Mouse (Mus musculus): ENCODE data around the gene Moap1.

The Moap1 gene

GRCm38 (mm10) chr12:102740285-102740684, 3.2 kb downstream of the Moap1 start:
- DNase-seq = no peak

GRCm38 (mm10) chr12:102739096-102739495, 4.4 kb downstream of the Moap1 start:
- no peak for DNase-seq

DNA sequence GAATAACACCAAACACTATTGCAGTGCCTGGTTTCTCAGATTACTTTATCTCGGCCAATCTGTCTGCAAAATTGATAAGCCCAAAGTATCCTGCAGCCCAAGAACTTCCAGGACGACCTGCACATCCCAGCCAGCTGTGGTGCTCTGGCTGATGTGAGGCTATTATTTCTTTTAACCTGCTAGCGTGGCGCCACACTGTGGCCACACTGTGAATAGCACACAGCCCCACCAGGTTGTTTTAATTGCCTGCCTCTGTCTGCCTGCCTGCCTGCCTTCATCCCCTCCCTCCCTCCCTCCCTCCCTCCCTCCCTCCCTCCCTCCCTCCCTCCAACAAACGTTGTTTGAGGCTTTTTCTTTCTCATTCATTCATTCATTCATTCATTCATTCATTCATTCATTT, 10.1 kb downstream of the Moap1 start:
- peak; percentile 59 for DNase-seq

DNA sequence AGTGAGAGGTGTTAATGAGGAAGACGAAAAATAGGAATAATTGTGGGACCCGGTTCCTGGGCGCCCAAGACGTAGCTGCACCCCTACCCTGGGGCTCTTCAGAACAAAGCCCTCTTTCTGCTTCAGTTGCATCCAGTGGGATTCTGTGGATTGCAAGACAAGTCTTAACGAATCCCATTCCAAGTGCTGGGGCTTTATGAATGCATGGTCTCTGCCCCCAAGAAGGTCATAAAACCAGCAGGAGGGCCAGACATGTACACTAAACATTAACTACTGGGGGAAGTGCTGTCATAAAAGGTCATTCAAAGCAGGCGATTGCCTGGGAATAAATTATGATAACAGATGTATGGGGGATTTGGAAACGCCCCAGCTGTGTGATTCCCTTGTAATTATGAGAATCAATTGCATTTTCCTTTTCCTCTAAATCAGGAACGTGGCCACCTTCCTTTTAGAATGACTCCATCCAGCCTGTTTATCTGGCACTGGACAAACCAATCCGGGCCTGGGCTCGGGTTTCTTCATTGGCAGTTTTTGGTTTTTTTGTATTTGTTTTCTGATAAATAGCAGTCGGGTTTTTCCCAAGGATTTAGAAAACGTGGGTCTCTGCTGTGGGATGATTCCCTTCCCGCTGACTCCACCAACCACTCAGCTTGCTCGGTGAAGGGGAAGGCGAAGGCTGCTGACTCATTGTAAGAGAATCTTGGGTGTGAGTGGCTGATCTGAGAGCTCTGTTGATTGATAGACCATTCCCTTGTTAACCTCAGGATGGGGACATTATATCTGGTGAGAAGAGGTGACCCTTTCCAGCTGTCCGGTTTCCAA, 12.5 kb downstream of the Moap1 start:
- no peak for DNase-seq

- DNase-seq = peak; percentile 83
Measured at GRCm38 (mm10) chr12:102729855-102730797, 13.3 kb downstream of the Moap1 start.

- DNase-seq = no peak
Measured at GRCm38 (mm10) chr12:102725761-102726175, 17.7 kb downstream of the Moap1 start.

DNA sequence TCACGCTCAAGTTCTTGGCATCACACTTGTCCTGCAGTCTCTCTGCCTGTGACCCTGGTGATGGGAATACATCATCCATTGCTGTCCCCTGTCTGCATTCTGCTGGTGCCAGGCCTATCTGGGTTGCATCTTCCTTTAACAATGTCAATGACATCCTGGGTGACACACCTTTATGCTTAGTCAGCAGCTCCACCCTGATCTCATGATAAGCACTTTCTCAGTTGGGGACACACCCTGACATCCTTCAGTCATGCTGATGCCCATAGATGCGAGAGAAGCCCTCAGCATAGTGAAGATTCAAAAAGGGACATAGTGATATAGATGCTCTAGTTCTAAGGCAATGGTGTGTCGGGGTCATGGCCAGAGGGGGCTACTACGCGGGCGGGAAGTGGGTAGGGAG, 18.3 kb downstream of the Moap1 start:
- no peak for DNase-seq

- no peak for DNase-seq
Measured at GRCm38 (mm10) chr12:102723861-102724260, 19.6 kb downstream of the Moap1 start.

DNA sequence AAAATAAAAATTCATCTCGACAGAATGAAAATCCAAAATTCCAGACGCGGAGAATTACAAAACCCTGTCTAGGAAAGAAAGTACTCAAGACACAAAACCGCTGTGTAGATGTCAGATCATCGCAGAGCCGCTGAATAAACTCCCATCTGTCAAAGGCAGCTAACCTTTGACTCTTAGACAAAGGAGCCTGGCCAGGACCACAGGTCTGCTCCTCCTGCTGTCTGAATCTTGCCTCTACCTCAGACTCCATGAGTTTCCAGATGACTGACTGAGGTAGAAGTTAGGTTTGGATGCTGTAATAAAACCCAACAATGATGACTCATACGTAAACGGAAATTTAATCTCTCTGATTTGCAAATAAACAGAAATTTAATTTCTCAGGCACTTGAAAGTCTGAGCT, 20.5 kb downstream of the Moap1 start:
- no peak for DNase-seq

- DNase-seq = no peak
Measured at GRCm38 (mm10) chr12:102722451-102722850, 21.0 kb downstream of the Moap1 start.

DNA sequence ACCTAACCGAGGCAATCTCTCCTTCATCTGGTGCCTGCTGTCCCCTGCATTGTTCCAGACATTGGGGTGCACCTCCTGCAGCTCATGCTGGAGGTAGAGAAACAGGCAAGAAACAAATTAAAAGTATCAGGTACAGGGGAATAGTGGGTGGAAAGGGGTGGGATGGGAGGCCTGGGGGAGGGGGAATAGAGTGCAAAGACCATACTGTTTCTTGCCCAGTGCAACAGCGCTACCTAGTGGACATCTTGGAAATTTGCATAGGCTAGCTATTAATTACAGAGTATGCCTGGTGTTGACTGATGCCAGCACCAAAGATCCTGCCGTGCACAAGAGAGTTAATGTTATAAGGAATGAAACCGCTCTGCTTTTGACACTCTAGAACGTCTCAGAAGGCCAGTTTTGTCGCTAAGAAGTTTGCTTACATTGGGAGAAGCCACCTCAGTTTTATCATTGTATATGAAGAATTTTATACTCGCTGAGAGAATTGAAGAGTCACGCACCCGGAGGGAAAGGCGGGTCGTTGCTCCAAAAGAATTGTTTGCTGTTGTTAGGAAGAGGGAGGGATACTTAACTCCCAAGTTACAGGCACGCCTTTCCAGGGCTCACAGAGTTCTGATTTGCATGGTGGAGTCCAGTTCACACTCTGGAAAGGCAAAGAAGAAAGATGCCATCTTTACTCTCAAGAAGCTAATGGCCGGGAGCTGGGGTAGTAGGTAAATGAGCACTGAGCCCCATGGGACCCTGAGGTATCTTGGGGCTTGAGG, 23.7 kb downstream of the Moap1 start:
- no peak for DNase-seq

DNA sequence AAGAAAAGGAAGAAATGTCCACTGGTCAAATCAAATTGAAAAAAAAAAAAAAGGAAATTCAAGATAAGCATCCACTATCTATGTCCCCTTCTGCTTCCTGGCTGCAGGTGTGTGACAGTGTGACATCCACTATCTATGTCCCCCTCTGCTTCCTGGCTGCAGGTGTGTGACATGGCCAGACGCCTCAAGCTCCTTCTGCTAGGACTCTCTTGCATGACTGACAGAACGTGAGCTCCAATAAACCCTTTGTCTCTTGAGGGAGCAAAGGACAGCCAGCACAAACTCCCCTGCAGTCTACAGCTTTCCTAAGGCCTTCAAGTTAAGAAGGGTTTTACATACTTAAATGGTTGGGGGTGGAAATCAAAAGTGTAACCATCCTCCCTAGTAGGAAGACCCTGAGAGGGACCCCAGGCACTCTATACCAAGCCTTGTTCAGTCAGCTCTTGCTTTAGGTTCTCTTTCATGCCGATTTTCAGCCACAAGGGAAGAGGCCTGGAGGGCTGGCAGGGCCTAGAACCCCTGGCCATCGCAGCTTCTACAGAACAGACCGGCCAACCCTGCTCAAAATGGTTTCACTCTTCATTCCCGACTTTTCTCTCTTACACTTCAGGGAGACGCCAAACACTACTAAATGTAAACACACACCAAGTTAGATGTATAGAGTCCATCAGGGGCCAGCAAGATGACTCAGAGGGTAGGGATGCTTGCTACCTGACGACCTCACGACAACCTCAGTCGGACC, 28.6 kb downstream of the Moap1 start:
- DNase-seq = no peak

GRCm38 (mm10) chr12:102714116-102714515, 29.3 kb downstream of the Moap1 start:
- DNase-seq = no peak

- DNase-seq = no peak
Measured at GRCm38 (mm10) chr12:102713153-102713865, 30.2 kb downstream of the Moap1 start.

DNA sequence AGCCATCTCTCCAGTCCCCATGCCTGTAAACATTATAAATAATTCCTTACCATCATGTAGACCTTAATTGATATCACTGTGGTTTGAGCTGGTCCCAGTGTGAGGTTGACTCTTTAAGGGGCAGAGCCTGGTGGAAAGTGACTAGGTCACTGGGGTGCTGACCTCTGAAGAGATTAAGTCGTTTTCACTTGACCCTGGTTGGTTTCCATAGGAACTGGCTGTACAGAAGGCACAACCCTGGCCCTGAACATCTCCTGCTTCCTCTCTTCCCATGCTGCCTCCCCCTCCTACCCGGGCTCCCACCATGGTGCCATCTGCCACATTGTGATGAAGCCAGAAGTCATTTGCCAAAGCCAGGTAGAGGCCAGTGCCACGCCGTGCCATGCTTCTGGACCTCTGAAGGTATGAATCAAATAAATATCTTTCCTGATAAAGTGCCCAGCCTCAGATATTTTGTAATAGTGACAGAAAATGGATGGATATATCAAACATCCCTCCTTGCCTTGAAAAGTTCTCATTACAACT, 32.5 kb downstream of the Moap1 start:
- DNase-seq = no peak

- no peak for DNase-seq
Measured at GRCm38 (mm10) chr12:102709896-102710295, 33.6 kb downstream of the Moap1 start.

DNA sequence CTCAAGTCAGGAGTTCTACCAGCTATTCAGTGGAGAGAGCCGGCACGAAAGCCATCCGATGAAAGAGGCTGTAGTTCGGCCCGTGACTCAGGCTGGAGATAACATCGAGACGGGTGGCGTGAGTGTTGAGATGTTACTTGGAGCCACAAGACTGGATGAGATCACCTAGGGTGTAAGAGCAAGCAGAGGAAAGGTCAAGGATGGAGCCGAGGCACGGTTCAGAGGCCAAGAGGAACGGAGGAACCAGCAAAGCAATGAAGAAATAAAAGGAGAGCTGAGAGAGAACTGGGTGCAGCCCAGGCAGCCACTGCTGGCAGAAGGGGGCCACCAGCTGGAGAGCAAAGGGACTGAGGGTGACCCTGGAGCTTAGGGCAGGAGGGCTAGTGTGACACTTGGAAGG, 35.2 kb downstream of the Moap1 start:
- no peak for DNase-seq

GRCm38 (mm10) chr12:102706833-102707463, 36.5 kb downstream of the Moap1 start:
- DNase-seq = no peak

DNA sequence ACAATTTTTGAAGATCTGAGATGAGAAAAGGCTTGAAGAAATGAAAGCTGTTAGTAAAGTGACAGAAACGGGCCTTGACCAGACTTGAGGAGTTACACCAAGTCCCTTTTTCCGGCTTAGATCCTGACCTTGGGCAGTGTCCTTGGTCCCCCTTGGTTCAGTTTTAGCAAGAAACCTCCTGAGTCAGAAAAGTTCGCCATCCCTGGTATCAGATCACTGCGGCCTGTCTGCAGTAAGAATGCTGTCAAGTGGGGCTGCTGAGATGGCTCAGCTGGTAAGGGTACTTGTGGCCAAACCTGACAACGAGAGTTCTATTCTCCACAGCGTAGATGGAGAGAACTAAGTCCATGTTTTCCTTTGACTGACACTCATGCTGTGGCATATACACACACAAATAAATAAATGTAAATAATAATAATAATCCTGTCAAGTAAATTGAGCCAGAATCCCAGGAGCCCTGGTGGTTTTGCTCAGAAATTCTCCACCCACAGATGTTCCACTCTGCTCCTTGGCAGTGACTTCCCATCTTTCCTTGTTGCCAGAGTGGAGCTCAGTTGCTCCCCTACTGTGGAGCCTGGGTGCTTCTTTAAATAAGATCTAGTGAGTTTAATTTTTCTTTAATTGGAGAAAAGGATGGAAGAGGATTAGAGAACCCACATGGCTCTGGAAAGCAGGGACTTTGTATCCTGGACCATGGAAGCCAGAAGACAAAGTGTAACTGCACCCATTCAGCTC, 37.4 kb downstream of the Moap1 start:
- DNase-seq = no peak

- peak; percentile 97 for DNase-seq
Measured at GRCm38 (mm10) chr12:102705216-102705871, 38.1 kb downstream of the Moap1 start.
